Mouse (Mus musculus) forebrain, embryonic 14.5 days (tissue): ENCODE data around the gene Tuba1c. TPM values are rescaled to one million over a fixed set of nuclear protein-coding genes. Genes with fewer than 3 reads are reported as not detected.
A peak's percentile ranks its signal among the peaks of the same experiment; 100 is the strongest.

ENCODE experiments used
- ATAC-seq: fragments of 200-750 bp; cut with Nextera tagmentation; 2 replicates; pipeline ENCODE4 v1.8.0; 2017; ENCODE audit warnings: mild to moderate bottlenecking, moderate library complexity
- DNase-seq: peaks from one replicate; pipeline ENCODE4 v3.0.0-alpha.2; 2015; ENCODE audit warnings: low spot score
- H3K27ac ChIP-seq: fragments of 300-500 bp; sonication (generic); 2 replicates; pipeline ENCODE4 v1.5.1; 2014; ENCODE audit warnings: low read depth, mild to moderate bottlenecking, control low read depth, low read length, moderate library complexity
- H3K27me3 ChIP-seq: fragments of 300-500 bp; sonication (generic); replicated peaks from 2 replicates; pipeline ENCODE4 v1.6.1; 2014; ENCODE audit warnings: low read length, control low read depth, mixed read lengths; ENCODE audit not compliant: control insufficient read depth, insufficient read depth
- H3K36me3 ChIP-seq: fragments of 300-500 bp; sonication (generic); 2 replicates; pipeline ENCODE4 v1.6.1; 2014; ENCODE audit warnings: low read length, control low read depth; ENCODE audit not compliant: control insufficient read depth, insufficient read depth
- H3K4me1 ChIP-seq: fragments of 300-500 bp; sonication (generic); 2 replicates; pipeline ENCODE4 v1.6.1; 2014; ENCODE audit warnings: antibody characterized with exemption, low read length, control low read depth; ENCODE audit not compliant: control insufficient read depth, insufficient read depth
- H3K4me2 ChIP-seq: fragments of 300-500 bp; sonication (generic); 2 replicates; pipeline ENCODE4 v1.6.1; 2014; ENCODE audit warnings: mild to moderate bottlenecking, control low read depth, low read length
- H3K4me3 ChIP-seq: fragments of 300-500 bp; sonication (generic); 2 replicates; pipeline ENCODE4 v1.5.1; 2014; ENCODE audit warnings: low read depth, low read length, control low read depth
- H3K9ac ChIP-seq: fragments of 300-500 bp; sonication (generic); 2 replicates; pipeline ENCODE4 v1.6.1; 2014; ENCODE audit warnings: mild to moderate bottlenecking, low read length, control low read depth, moderate library complexity
- H3K9me3 ChIP-seq: fragments of 300-500 bp; sonication (generic); replicated peaks from 2 replicates; pipeline ENCODE4 v1.6.1; 2016; ENCODE audit warnings: low read length, control low read depth, mixed read lengths; ENCODE audit not compliant: control insufficient read depth
- WGBS: fragments of 180-500 bp; shearing (Covaris S2); extraction: QIAGEN DNeasy Blood & Tissue Kit; methylation state at CpG from one replicate; pipeline ENCODE4 v1.1.7; 2014; 5-methylcytosine and 5-hydroxymethylcytosine counted together
- polyA plus RNA-seq: library from polyadenylated mRNA; unstranded; fragments of >200 nt; fragmentation: Nextera tagmentation; extraction: Ambion mirVana; gene quantifications from 2 replicates; pipeline ENCODE4 v1.2.1, GENCODE M21; 2014

Gene Tuba1c
- polyA plus RNA-seq, 1 experiment from 2014 or later: 93.1 TPM

- Histone ChIP-seq H3K9me3 (no peaks in the 10 kb centered on the region), H3K4me3 (no peak overlapping the region), H3K9ac (no peak overlapping the region), H3K4me2 (no peak overlapping the region), H3K4me1 (peaks cover 13% of the 10 kb centered on the region), H3K36me3 (peaks cover 33% of the 10 kb centered on the region), H3K27me3 (no peaks in the 10 kb centered on the region), H3K27ac (no peak overlapping the region)
- no peak for DNase-seq
- ATAC-seq: no peak
- WGBS: 88% methylated on average over 15 of the region's 15 CpGs
Observed at GRCm38 (mm10) chr15:99078181-99078910, 48.7 kb downstream of the Tuba1c start.

GRCm38 (mm10) chr15:99079804-99080203 is 50.1 kb downstream of the Tuba1c start:
- Histone ChIP-seq H3K27ac (no peak overlapping the region), H3K4me2 (no peak overlapping the region), H3K4me3 (no peak overlapping the region), H3K27me3 (0 out of 2 replicates have a peak, but pooled peaks cover 7% of the 10 kb centered on the region), H3K9ac (no peak overlapping the region), H3K36me3 (peaks cover 33% of the 10 kb centered on the region), H3K4me1 (peaks cover 8% of the 10 kb centered on the region), H3K9me3 (no peaks in the 10 kb centered on the region)
- WGBS: 91% methylated on average over 3 of the region's 3 CpGs
- ATAC-seq (no peak), DNase-seq (no peak)

- no peak overlapping the region for H3K27ac ChIP-seq
- H3K9me3 ChIP-seq: no peaks in the 10 kb centered on the region
- DNase-seq (no peak), ATAC-seq (no peak)
- no peak overlapping the region for H3K4me2 ChIP-seq
- no peak overlapping the region for H3K4me3 ChIP-seq
- H3K4me1 ChIP-seq: no peaks in the 10 kb centered on the region
- H3K9ac ChIP-seq: no peak overlapping the region
- H3K27me3 ChIP-seq: peaks cover 31% of the 10 kb centered on the region
- peaks cover 30% of the 10 kb centered on the region for H3K36me3 ChIP-seq
- WGBS: 92% methylated on average over 12 of the region's 12 CpGs
Observed at GRCm38 (mm10) chr15:99082322-99082721, 52.6 kb downstream of the Tuba1c start.

GRCm38 (mm10) chr15:99082840-99083239 is 53.1 kb downstream of the Tuba1c start:
- no peak overlapping the region for H3K4me3 ChIP-seq
- 89% methylated on average over 16 of the region's 16 CpGs for WGBS
- H3K9ac ChIP-seq: no peak overlapping the region
- H3K27ac ChIP-seq: no peak overlapping the region
- H3K4me2 ChIP-seq: no peak overlapping the region
- H3K27me3 ChIP-seq: peaks cover 37% of the 10 kb centered on the region
- no peaks in the 10 kb centered on the region for H3K4me1 ChIP-seq
- no peak for DNase-seq
- ATAC-seq: no peak
- no peaks in the 10 kb centered on the region for H3K9me3 ChIP-seq
- peaks cover 25% of the 10 kb centered on the region for H3K36me3 ChIP-seq

GRCm38 (mm10) chr15:99083258-99083657 is 53.6 kb downstream of the Tuba1c start:
- Histone ChIP-seq H3K27ac (no peak overlapping the region), H3K36me3 (peaks cover 21% of the 10 kb centered on the region), H3K9ac (no peak overlapping the region), H3K4me2 (no peak overlapping the region), H3K9me3 (no peaks in the 10 kb centered on the region), H3K4me3 (no peak overlapping the region), H3K4me1 (peaks cover 4% of the 10 kb centered on the region), H3K27me3 (peaks cover 41% of the 10 kb centered on the region)
- ATAC-seq: no peak
- peak; percentile 64 for DNase-seq
- 69% methylated on average over 9 of the region's 9 CpGs for WGBS

GRCm38 (mm10) chr15:99083867-99084557 is 54.3 kb downstream of the Tuba1c start:
- H3K4me2 ChIP-seq: no peak overlapping the region
- no peak overlapping the region for H3K4me3 ChIP-seq
- H3K36me3 ChIP-seq: peaks cover 16% of the 10 kb centered on the region; the same call in 1 of the 2 replicates
- H3K9ac ChIP-seq: no peak overlapping the region
- 7% methylated on average over 11 of the region's 11 CpGs for WGBS
- H3K27ac ChIP-seq: no peak overlapping the region
- no peaks in the 10 kb centered on the region for H3K9me3 ChIP-seq
- peaks cover 7% of the 10 kb centered on the region for H3K4me1 ChIP-seq
- no peak for ATAC-seq
- DNase-seq: no peak
- H3K27me3 ChIP-seq: peaks cover 48% of the 10 kb centered on the region

- no peak for ATAC-seq
- peaks cover 54% of the 10 kb centered on the region for H3K27me3 ChIP-seq
- H3K27ac ChIP-seq: no peak overlapping the region
- no peak overlapping the region for H3K9ac ChIP-seq
- no peaks in the 10 kb centered on the region for H3K9me3 ChIP-seq
- peaks cover 16% of the 10 kb centered on the region; the same call in 1 of the 2 replicates for H3K36me3 ChIP-seq
- H3K4me1 ChIP-seq: peaks cover 7% of the 10 kb centered on the region
- H3K4me3 ChIP-seq: no peak overlapping the region
- no peak overlapping the region for H3K4me2 ChIP-seq
- no peak for DNase-seq
- 7% methylated on average over 19 of the region's 19 CpGs for WGBS
Observed at GRCm38 (mm10) chr15:99084618-99085017, 54.9 kb downstream of the Tuba1c start.

GRCm38 (mm10) chr15:99085997-99086396 is 56.3 kb downstream of the Tuba1c start:
- Histone ChIP-seq H3K27ac (no peak overlapping the region), H3K4me3 (no peak overlapping the region), H3K27me3 (peaks cover 59% of the 10 kb centered on the region), H3K36me3 (peaks cover 14% of the 10 kb centered on the region; the same call in 1 of the 2 replicates), H3K9me3 (no peaks in the 10 kb centered on the region), H3K4me1 (peaks cover 7% of the 10 kb centered on the region), H3K9ac (no peak overlapping the region), H3K4me2 (no peak overlapping the region)
- WGBS: 78% methylated on average over 4 of the region's 4 CpGs
- ATAC-seq (no peak), DNase-seq (no peak)
